Mouse (Mus musculus) olfactory bulb, adult 2 months (tissue): ENCODE data around the gene Nos1.

Source experiments
- CTCF ChIP-seq: fragments of 200-500 bp; IDR thresholded peaks from 2 replicates; pipeline ENCODE4 v1.5.1; 2012; ENCODE audit warnings: low read depth, mild to moderate bottlenecking, low read length, moderate library complexity; ENCODE audit not compliant: insufficient read depth
- POLR2A ChIP-seq: fragments of 200-500 bp; IDR thresholded peaks from 2 replicates; pipeline ENCODE4 v1.6.1; 2012; ENCODE audit warnings: mild to moderate bottlenecking, low read depth, low read length, moderate library complexity; ENCODE audit not compliant: insufficient read depth

DNA sequence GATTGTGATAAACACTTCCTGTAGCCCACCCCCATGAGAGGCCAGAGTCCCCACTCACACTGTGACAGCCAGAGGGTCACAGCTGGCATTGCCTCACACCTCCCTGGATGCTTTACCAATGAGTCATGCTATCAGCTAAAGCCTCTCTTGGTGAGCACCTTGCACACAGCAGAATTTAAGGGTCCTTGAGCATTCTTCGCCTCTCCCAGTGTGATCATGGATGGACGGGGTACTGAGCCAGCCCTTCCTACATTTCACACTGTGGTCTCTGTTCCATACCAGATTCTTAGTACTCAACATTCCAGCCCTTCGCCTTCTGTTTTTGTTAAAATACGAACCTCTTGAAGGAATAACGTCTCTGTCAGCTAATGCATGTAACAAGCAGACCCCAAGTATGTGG, 113.2 kb downstream of the Nos1 start:
- TF ChIP-seq CTCF = no peak
- no peak for TF ChIP-seq POLR2A
